ENCODE assay signal across 12 mouse cellular contexts in genomic region chr12:70812176-70812575, GRCm38 (mm10). TPM values are rescaled to one million over a fixed set of nuclear protein-coding genes. Genes with fewer than 3 reads are reported as not detected.
DNase-seq lines count a peak whose midpoint lies in the region; ATAC-seq and TF ChIP-seq lines count a peak whose summit lies in the region.
"Had no signal": no experiment of that assay in that cellular context is flagged by ENCODE, and none has a peak within 500 bp of the region (broad histone marks: within the 10 kb centered on the region; RNA-seq: fewer than 3 reads in every experiment).

No protein-coding gene starts in this region.

- DNase-seq in kidney, adult 18-20 months: no peak
- peak; percentile 67 to 76 for DNase-seq in cerebellum, postnatal 36 days
- DNase-seq in kidney, postnatal 0 days (ENCODE audit: low spot score): peak; percentile 80
- no peak for DNase-seq in adrenal gland, adult 18-20 months (ENCODE audit: low spot score in 2 of 2)
- no peak for DNase-seq in spleen, postnatal 10 days (ENCODE audit: low spot score in 2 of 2)
- DNase-seq in urinary bladder, postnatal 14 days (ENCODE audit: low spot score): no peak
- DNase-seq: adrenal gland, postnatal 36 days; thymus, postnatal 4 days had no signal

- peaks cover 5% of the 10 kb centered on the region; the same call in 1 of the 2 replicates for H3K4me1 ChIP-seq in kidney, embryonic 15.5 days
- no peaks in the 10 kb centered on the region for H3K4me1 ChIP-seq in kidney, postnatal 0 days (replicated peaks; ENCODE audit: insufficient read depth, low read length)
- peaks cover 11% of the 10 kb centered on the region; the same call in 1 of the 2 replicates for H3K4me1 ChIP-seq in stomach, embryonic 14.5 days (ENCODE audit: control insufficient read depth, insufficient read depth, low read length)

- no peaks in the 10 kb centered on the region for H3K27me3 ChIP-seq in kidney, embryonic 15.5 days
- no peaks in the 10 kb centered on the region for H3K27me3 ChIP-seq in kidney, postnatal 0 days (ENCODE audit: insufficient read depth, low read length)
- H3K27me3 ChIP-seq in stomach, embryonic 14.5 days (ENCODE audit: control insufficient read depth, insufficient read depth, low read length): no peaks in the 10 kb centered on the region
- H3K27me3 ChIP-seq: limb, embryonic 13.5 days had no signal

- no peak overlapping the region for H3K9ac ChIP-seq in kidney, embryonic 15.5 days
- no peak overlapping the region for H3K9ac ChIP-seq in kidney, postnatal 0 days (ENCODE audit: low read depth, low read length)
- no peak overlapping the region for H3K9ac ChIP-seq in stomach, embryonic 14.5 days (replicated peaks; ENCODE audit: low read depth, low read length)
- H3K9ac ChIP-seq: limb, embryonic 13.5 days had no signal

- no peak overlapping the region for H3K4me2 ChIP-seq in kidney, embryonic 15.5 days
- H3K4me2 ChIP-seq in kidney, postnatal 0 days (ENCODE audit: low read length): no peak overlapping the region
- H3K4me2 ChIP-seq in stomach, embryonic 14.5 days (replicated peaks; ENCODE audit: low read depth, low read length): no peak overlapping the region
- H3K4me2 ChIP-seq: limb, embryonic 13.5 days had no signal

- H3K36me3 ChIP-seq in kidney, embryonic 15.5 days: no peaks in the 10 kb centered on the region
- no peaks in the 10 kb centered on the region for H3K36me3 ChIP-seq in kidney, postnatal 0 days (ENCODE audit: insufficient read depth, low read length)
- no peaks in the 10 kb centered on the region for H3K36me3 ChIP-seq in stomach, embryonic 14.5 days (ENCODE audit: control insufficient read depth, insufficient read depth, low read length)
- H3K36me3 ChIP-seq: limb, embryonic 13.5 days had no signal

- no peak overlapping the region for H3K27ac ChIP-seq in kidney, embryonic 15.5 days
- no peak overlapping the region for H3K27ac ChIP-seq in kidney, postnatal 0 days
- no peak overlapping the region for H3K27ac ChIP-seq in stomach, embryonic 14.5 days (ENCODE audit: low read length)
- H3K27ac ChIP-seq: limb, embryonic 13.5 days had no signal

- H3K4me3 ChIP-seq in kidney, embryonic 15.5 days (replicated peaks): no peak overlapping the region
- no peak overlapping the region for H3K4me3 ChIP-seq in kidney, postnatal 0 days (replicated peaks; ENCODE audit: low read depth, low read length)
- H3K4me3 ChIP-seq in stomach, embryonic 14.5 days (ENCODE audit: low read depth, low read length): no peak overlapping the region
- H3K4me3 ChIP-seq: limb, embryonic 13.5 days had no signal

- 64% methylated on average over 6 of the region's 6 CpGs for WGBS in kidney, embryonic 15.5 days
- WGBS in kidney, postnatal 0 days: 54% methylated on average over 6 of the region's 6 CpGs
- WGBS in stomach, embryonic 14.5 days: 36% methylated on average over 6 of the region's 6 CpGs

- 0 out of 2 replicates have a peak, but pooled peaks have one; percentile 29 for ATAC-seq in kidney, embryonic 15.5 days (replicated peaks; ENCODE audit: low FRiP score)
- ATAC-seq in kidney, postnatal 0 days (replicated peaks; ENCODE audit: low FRiP score, low read depth): no peak
- ATAC-seq in stomach, embryonic 14.5 days (ENCODE audit: insufficient number of reproducible peaks, insufficient read depth, low FRiP score, low read depth): peak; percentile 42; the same call in 1 of the 2 replicates
- ATAC-seq: hindbrain, embryonic 16.5 days had no signal

- H3K9me3 ChIP-seq in kidney, embryonic 15.5 days (replicated peaks): no peaks in the 10 kb centered on the region
- H3K9me3 ChIP-seq in kidney, postnatal 0 days (replicated peaks; ENCODE audit: low read length): no peaks in the 10 kb centered on the region
- H3K9me3 ChIP-seq in stomach, embryonic 14.5 days (ENCODE audit: control insufficient read depth, low read depth, low read length): no peaks in the 10 kb centered on the region
- H3K9me3 ChIP-seq: limb, embryonic 13.5 days had no signal

- no peak for TF ChIP-seq CTCF in kidney, postnatal 0 days (IDR thresholded peaks at IDR 0.05; ENCODE audit: low read depth)

RNA-seq across cellular contexts. Expression of gene Frmd6, which starts 13.1 kb away (rescaled TPM):
- 19.4 and 19.9 TPM in 2 replicates for polyA plus RNA-seq in kidney, embryonic 15.5 days (2015; fragmentation: Nextera tagmentation; extraction: Ambion mirVana)
- 14.6 and 16.3 TPM in 2 replicates for polyA plus RNA-seq in kidney, postnatal 0 days (2015; fragmentation: Nextera tagmentation; extraction: Ambion mirVana)
- 32.5 and 36.2 TPM in 2 replicates for polyA plus RNA-seq in stomach, embryonic 14.5 days (2014; fragmentation: Nextera tagmentation; extraction: Ambion mirVana)
- total RNA-seq in adrenal gland, adult 18-20 months (2021): 100 to 1,000 TPM in 1 of 2 experiments, 10 to 100 TPM in 1; 70.4 to 124 TPM

Comparison
In these comparisons a context has a peak if more than half of its experiments do, and no peak if none do; other contexts are left out.
1. DNase-seq: peak in cerebellum, postnatal 36 days (2 of 2) and kidney, postnatal 0 days (single experiment); none in kidney, adult 18-20 months (single experiment), adrenal gland, adult 18-20 months (0 of 2), spleen, postnatal 10 days (0 of 2) and urinary bladder, postnatal 14 days (single experiment).